Mouse (Mus musculus): ENCODE measurements around the gene Tmem45a2. TPM values are rescaled to one million over a fixed set of nuclear protein-coding genes. Genes with fewer than 3 reads are reported as not detected.
"Not testable (repeated sequence)": the region's sequence is repeated elsewhere in the genome, so short reads cannot be mapped to it uniquely, and the experiment has no call there.

Gene Tmem45a2
- total RNA-seq, 2 experiments from 2014 or later: not detected

DNA sequence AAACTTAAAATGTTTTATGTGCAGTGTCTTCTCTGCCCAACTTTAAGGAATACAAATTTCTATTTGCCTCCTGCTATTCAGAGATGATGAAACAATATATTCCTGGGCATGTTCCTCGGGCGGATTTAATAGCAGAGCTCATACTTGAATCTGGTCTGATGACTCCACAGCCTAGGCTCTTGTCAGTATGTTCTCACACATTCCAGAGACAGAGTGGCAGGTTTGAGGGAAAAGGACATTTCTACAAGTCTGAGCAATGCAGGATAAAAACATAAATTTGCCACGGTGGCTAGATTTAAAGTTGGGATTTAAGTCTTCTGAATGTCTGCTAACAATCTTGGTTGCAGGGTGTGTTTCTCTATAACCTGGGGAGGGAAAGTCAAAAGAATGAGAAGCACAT lies 9.1 kb downstream of the Tmem45a2 start:
- Histone ChIP-seq H3K27ac (no peak overlapping the region), H3K4me3 (no peak overlapping the region)
- TF ChIP-seq CTCF (IDR thresholded peaks at IDR 0.05): no peak
- DNase-seq (ENCODE audit: extremely low spot score in 1 of 2, low spot score in 2 of 2): no peak
- intact Hi-C loops (cut with DNase I): no loop called here

DNA sequence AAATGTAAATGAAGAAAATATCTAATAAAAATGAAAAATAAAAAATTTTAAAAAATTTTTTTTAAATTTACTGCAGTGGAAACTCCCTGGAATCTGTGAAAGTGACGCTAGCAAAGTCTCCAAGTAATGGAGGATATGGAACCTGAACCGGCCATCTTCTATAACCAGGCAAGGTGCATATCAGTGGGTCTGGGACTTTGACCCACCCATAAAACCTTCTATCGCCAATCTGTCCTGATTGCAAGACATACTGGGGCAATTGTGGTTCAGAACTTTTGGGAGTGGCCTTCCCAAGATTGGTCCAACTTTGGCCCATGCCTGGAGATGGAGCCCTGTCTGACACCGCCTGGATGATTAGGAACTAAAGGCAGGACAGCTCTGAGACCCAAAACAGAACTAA lies 14.2 kb downstream of the Tmem45a2 start:
- no peak for DNase-seq (ENCODE audit: extremely low spot score in 1 of 2, low spot score in 2 of 2)
- no peak for TF ChIP-seq CTCF (IDR thresholded peaks at IDR 0.05)
- no peak overlapping the region for H3K4me3 ChIP-seq
- intact Hi-C loops (cut with DNase I): no loop called here
- no peak overlapping the region for H3K27ac ChIP-seq

- Histone ChIP-seq H3K27ac (no peak overlapping the region), H3K4me3 (no peak overlapping the region)
- DNase-seq (ENCODE audit: extremely low spot score in 1 of 2, low spot score in 2 of 2): no peak
- TF ChIP-seq CTCF (IDR thresholded peaks at IDR 0.05): no peak
- intact Hi-C loops (cut with DNase I): no loop called here
Measured at GRCm38 (mm10) chr16:57049974-57050373, 21.2 kb downstream of the Tmem45a2 start.

DNA sequence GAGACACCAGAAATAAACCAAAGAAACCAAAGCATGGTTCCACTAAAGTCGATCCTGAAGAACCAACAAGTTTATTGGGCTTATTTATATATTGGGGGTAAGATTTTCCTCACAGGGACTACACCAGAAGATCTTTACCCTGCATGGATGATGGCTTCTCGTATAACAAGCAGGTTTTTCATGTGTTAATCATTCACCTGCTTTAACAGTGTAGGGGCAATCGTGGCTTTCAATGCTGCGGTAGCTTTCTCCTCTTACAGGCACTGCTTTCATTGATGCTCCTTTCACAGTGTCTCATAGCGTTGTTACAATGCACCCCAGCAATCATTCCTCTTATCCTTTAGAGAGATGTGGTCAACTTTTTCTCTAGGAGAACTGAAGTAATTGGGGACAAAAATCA lies 32.6 kb downstream of the Tmem45a2 start:
- H3K4me3 ChIP-seq: no peak overlapping the region
- no peak for DNase-seq (ENCODE audit: extremely low spot score in 1 of 2, low spot score in 2 of 2)
- H3K27ac ChIP-seq: no peak overlapping the region
- intact Hi-C loops (cut with DNase I): no loop called here
- no peak for TF ChIP-seq CTCF (IDR thresholded peaks at IDR 0.05)

DNA sequence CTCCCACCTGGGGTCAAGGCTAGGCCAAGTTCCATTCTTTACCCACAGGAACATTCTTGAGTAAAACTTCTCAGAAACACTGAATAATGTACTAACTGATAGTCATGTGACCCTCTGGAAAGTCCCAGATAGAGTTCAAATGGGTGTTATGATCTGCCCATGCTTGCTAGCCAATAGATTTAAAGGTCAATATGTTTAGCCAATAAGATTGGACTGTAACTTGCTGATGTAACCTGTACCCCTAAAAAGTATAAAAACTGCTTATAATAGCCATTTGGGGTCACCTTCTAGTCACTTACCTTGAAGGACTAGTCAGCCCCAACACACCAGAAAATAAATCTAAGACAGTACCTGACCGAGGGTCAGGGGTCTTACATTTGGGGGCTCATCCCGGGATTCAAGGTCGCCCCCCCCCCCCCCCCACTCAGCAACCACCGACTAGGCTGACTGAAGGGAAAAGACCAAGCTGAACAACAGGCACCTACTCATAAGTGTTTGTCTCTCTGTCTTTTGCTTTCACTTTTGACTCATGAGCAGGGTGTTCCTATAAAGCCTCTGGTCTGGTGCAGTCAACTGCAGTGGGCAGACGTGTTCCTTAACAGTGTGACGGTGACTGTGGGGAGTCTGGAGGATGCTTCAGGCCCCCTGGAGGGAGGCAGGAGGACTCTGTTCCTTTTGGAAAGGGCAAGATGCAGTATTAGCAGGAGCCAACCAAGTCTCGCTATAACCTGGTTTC lies 40.9 kb downstream of the Tmem45a2 start:
- no peak for TF ChIP-seq CTCF (IDR thresholded peaks at IDR 0.05)
- intact Hi-C loops (cut with DNase I): no loop called here
- no peak for DNase-seq (ENCODE audit: extremely low spot score in 1 of 2, low spot score in 2 of 2)
- no peak overlapping the region for H3K4me3 ChIP-seq
- H3K27ac ChIP-seq: no peak overlapping the region

- H3K27ac ChIP-seq; intact Hi-C loops (cut with DNase I); H3K4me3 ChIP-seq; DNase-seq (ENCODE audit: extremely low spot score in 1 of 2, low spot score in 2 of 2): not testable (repeated sequence)
Measured at GRCm38 (mm10) chr16:56998283-56998682, 72.9 kb downstream of the Tmem45a2 start.

Other genes starting within 250 kb of the Tmem45a2 start
- gene Tmem45a, start 185.2 kb downstream of the Tmem45a2 start, total RNA-seq (2021): 1 to 10 TPM; 1.3 to 1.4 TPM
- 1 to 10 TPM; 2.6 to 3.4 TPM for gene Lnp1, start 143.3 kb downstream of the Tmem45a2 start, total RNA-seq (2021)
- gene Tomm70a, start 50.3 kb upstream of the Tmem45a2 start, total RNA-seq (2021): 10 to 100 TPM; 96.3 to 96.9 TPM
- gene Nit2, start 96.0 kb upstream of the Tmem45a2 start, total RNA-seq (2021): 10 to 100 TPM; 13.6 to 14.5 TPM
- gene Tbc1d23, start 160.1 kb upstream of the Tmem45a2 start, total RNA-seq (2021): 10 to 100 TPM; 45.0 to 46.1 TPM
- gene Tmem30c, start 221.5 kb upstream of the Tmem45a2 start, total RNA-seq (2021): under 1 TPM; 0.29 to 0.42 TPM

All from left cerebral cortex, adult 2 months (tissue).